Mouse (Mus musculus) forebrain, embryonic 10.5 days (tissue): ENCODE results near the gene AI413582. TPM values are rescaled to one million over a fixed set of nuclear protein-coding genes. Genes with fewer than 3 reads are reported as not detected.

Experiments used
- DNase-seq: peaks from one replicate; pipeline ENCODE4 v3.0.0-alpha.2; 2017; ENCODE audit warnings: low spot score; ENCODE audit errors: extremely low spot score
- H3K27ac ChIP-seq: fragments of 300-500 bp; sonication (generic); 2 replicates; pipeline ENCODE4 v1.5.1; 2016; ENCODE audit warnings: mild to moderate bottlenecking
- H3K27me3 ChIP-seq: fragments of 300-500 bp; sonication (generic); 2 replicates; pipeline ENCODE4 v1.6.1; 2016; ENCODE audit warnings: mild to moderate bottlenecking; ENCODE audit not compliant: poor library complexity, severe bottlenecking
- H3K36me3 ChIP-seq: fragments of 300-500 bp; sonication (generic); replicated peaks from 2 replicates; pipeline ENCODE4 v1.6.1; 2016; ENCODE audit warnings: mild to moderate bottlenecking, moderate library complexity
- H3K4me1 ChIP-seq: fragments of 300-500 bp; sonication (generic); 2 replicates; pipeline ENCODE4 v1.6.1; 2016
- H3K4me3 ChIP-seq: fragments of 300-500 bp; sonication (generic); 2 replicates; pipeline ENCODE4 v1.5.1; 2016; ENCODE audit warnings: mild to moderate bottlenecking, moderate library complexity
- H3K9me3 ChIP-seq: fragments of 300-500 bp; sonication (generic); 2 replicates; pipeline ENCODE4 v1.6.1; 2016; ENCODE audit warnings: mild to moderate bottlenecking, moderate library complexity
- WGBS: fragments of 180-500 bp; shearing (Covaris S2); methylation state at CpG from one replicate; pipeline ENCODE4 v1.1.7; 2016; 5-methylcytosine and 5-hydroxymethylcytosine counted together
- polyA plus RNA-seq: library from polyadenylated mRNA; unstranded; fragments of >200 nt; fragmentation: Nextera tagmentation; extraction: Ambion mirVana; gene quantifications from 2 replicates; pipeline ENCODE4 v1.2.1, GENCODE M21; 2016

The AI413582 gene
- polyA plus RNA-seq, 1 experiment from 2014 or later, result 12.7 TPM

GRCm38 (mm10) chr17:27595659-27596375 is 30.3 kb upstream of the AI413582 start:
- Histone ChIP-seq H3K4me3 (no peak overlapping the region), H3K27me3 (no peaks in the 10 kb centered on the region), H3K27ac (no peak overlapping the region), H3K9me3 (no peaks in the 10 kb centered on the region), H3K4me1 (peaks cover 12% of the 10 kb centered on the region), H3K36me3 (peaks cover 68% of the 10 kb centered on the region)
- 92% methylated on average over 15 of the region's 15 CpGs for WGBS
- DNase-seq, result no peak

DNA sequence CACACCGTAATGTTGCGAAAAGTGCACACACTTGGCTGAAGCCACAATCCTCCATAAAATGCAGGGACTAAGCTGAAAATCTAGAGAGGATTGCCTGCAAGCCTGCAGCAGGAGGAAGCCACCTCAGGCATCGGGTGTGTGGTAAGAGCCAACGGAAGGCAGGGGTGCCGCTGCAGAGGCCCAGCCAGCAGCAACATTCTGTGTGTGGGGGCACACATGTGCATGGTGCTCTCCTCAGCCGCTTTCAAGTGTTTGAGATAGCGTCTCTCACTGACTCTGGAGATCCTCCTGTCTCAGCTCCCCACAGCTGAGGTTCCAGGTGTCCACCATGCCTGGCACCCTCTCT is 27.0 kb upstream of the AI413582 start:
- no peaks in the 10 kb centered on the region for H3K27me3 ChIP-seq
- H3K4me1 ChIP-seq, result peaks cover 11% of the 10 kb centered on the region
- H3K4me3 ChIP-seq, result no peak overlapping the region
- WGBS, result 99% methylated on average over 7 of the region's 7 CpGs
- DNase-seq, result no peak
- no peaks in the 10 kb centered on the region for H3K9me3 ChIP-seq
- H3K27ac ChIP-seq, result no peak overlapping the region
- peaks cover 98% of the 10 kb centered on the region for H3K36me3 ChIP-seq

- no peak overlapping the region for H3K27ac ChIP-seq
- no peak overlapping the region for H3K4me3 ChIP-seq
- H3K36me3 ChIP-seq, result peaks cover 98% of the 10 kb centered on the region
- H3K27me3 ChIP-seq, result no peaks in the 10 kb centered on the region
- WGBS, result 90% methylated on average over 12 of the region's 12 CpGs
- H3K9me3 ChIP-seq, result no peaks in the 10 kb centered on the region
- DNase-seq, result no peak
- H3K4me1 ChIP-seq, result peaks cover 15% of the 10 kb centered on the region
These were observed 26.4 kb upstream of the AI413582 start for GRCm38 (mm10) chr17:27591826-27592564.

- H3K36me3 ChIP-seq, result peaks cover 99% of the 10 kb centered on the region
- DNase-seq, result no peak
- H3K9me3 ChIP-seq, result no peaks in the 10 kb centered on the region
- H3K27ac ChIP-seq, result no peak overlapping the region
- WGBS, result 92% methylated on average over 8 of the region's 8 CpGs
- no peak overlapping the region for H3K4me3 ChIP-seq
- no peaks in the 10 kb centered on the region for H3K27me3 ChIP-seq
- H3K4me1 ChIP-seq, result peaks cover 9% of the 10 kb centered on the region; the same call in 1 of the 2 replicates
These were observed 22.7 kb upstream of the AI413582 start for GRCm38 (mm10) chr17:27588231-27588630.

DNA sequence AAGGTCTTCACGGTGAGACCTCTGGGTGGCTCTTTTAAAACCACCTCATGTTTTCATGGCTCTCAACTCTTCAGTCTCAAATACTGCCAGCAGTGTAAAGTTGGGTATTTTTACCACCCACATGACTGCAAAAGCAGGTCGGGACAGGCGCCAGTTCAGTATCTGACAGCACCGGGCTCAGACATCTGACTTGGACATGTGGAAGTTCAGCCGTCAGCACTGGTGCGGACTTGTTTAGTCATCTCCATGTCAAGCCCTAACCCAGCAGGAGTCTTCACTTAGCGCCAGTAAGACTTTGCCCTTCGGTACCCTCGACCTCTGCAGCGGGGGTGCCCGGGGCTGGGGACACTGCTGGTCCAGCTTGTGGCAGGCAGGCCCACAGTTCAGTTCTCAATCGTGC is 21.7 kb upstream of the AI413582 start:
- Histone ChIP-seq H3K4me3 (no peak overlapping the region), H3K9me3 (no peaks in the 10 kb centered on the region), H3K27ac (no peak overlapping the region), H3K36me3 (peaks cover 99% of the 10 kb centered on the region), H3K4me1 (peaks cover 9% of the 10 kb centered on the region; the same call in 1 of the 2 replicates), H3K27me3 (no peaks in the 10 kb centered on the region)
- 92% methylated on average over 12 of the region's 12 CpGs for WGBS
- no peak for DNase-seq

GRCm38 (mm10) chr17:27586661-27587060 is 21.1 kb upstream of the AI413582 start:
- H3K4me3 ChIP-seq, result no peak overlapping the region
- DNase-seq, result no peak
- peaks cover 99% of the 10 kb centered on the region for H3K36me3 ChIP-seq
- H3K27ac ChIP-seq, result no peak overlapping the region
- H3K9me3 ChIP-seq, result no peaks in the 10 kb centered on the region
- 85% methylated on average over 9 of the region's 9 CpGs for WGBS
- H3K4me1 ChIP-seq, result peaks cover 9% of the 10 kb centered on the region; the same call in 1 of the 2 replicates
- no peaks in the 10 kb centered on the region for H3K27me3 ChIP-seq

- no peak for DNase-seq
- Histone ChIP-seq H3K27ac (no peak overlapping the region), H3K4me1 (peaks cover 9% of the 10 kb centered on the region; the same call in 1 of the 2 replicates), H3K9me3 (no peaks in the 10 kb centered on the region), H3K4me3 (no peak overlapping the region), H3K36me3 (peaks cover 99% of the 10 kb centered on the region), H3K27me3 (no peaks in the 10 kb centered on the region)
- 95% methylated on average over 13 of the region's 13 CpGs for WGBS
These were observed 17.8 kb upstream of the AI413582 start for GRCm38 (mm10) chr17:27583185-27583894.

GRCm38 (mm10) chr17:27580392-27581068 is 15.0 kb upstream of the AI413582 start:
- Histone ChIP-seq H3K27ac (no peak overlapping the region), H3K9me3 (no peaks in the 10 kb centered on the region), H3K36me3 (peaks cover 98% of the 10 kb centered on the region), H3K27me3 (no peaks in the 10 kb centered on the region), H3K4me3 (no peak overlapping the region), H3K4me1 (no peaks in the 10 kb centered on the region)
- WGBS, result 92% methylated on average over 20 of the region's 20 CpGs
- no peak for DNase-seq

DNA sequence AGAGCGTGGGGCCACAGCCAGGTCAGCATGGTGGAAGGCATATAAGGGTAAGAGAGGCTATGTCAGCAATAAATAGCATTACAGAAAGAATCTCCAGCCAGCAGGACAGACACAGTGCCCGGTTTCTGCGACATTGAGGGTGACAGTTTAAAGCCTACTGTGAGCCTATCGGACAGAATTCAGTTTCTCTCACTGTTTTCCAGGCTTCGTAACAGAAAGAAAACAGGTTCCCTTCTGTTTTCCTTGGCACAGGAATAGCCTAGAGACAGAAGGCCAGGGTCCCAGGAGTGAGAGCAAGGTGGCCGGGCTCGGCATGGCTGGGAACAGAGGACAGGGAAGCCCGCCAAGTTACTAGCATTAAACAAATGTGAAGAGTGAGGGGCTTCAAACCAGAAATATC is 14.3 kb upstream of the AI413582 start:
- WGBS, result 95% methylated on average over 8 of the region's 8 CpGs
- H3K27ac ChIP-seq, result no peak overlapping the region
- DNase-seq, result no peak
- no peak overlapping the region for H3K4me3 ChIP-seq
- H3K36me3 ChIP-seq, result peaks cover 98% of the 10 kb centered on the region
- H3K9me3 ChIP-seq, result no peaks in the 10 kb centered on the region
- no peaks in the 10 kb centered on the region for H3K4me1 ChIP-seq
- no peaks in the 10 kb centered on the region for H3K27me3 ChIP-seq

DNA sequence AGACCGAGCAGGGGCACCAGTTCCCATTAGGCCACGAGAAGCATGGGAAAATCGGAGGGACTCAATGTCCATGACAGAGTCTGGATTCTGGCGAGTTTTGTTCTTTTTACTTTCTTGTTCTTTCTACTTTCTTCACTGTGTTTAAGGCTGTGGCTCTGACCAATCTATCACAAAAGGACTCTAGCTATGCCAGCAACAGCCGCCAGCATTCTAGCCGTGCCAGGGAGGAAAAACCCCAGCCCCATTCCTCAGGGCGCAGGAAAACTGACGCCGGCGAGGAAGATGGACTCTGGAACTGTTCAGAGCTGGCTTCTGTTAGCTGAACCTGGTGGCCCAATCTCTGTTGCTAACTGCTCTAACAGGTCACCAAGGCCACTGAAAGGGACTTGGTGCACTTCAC is 12.9 kb upstream of the AI413582 start:
- DNase-seq, result no peak
- H3K4me3 ChIP-seq, result no peak overlapping the region
- H3K36me3 ChIP-seq, result peaks cover 97% of the 10 kb centered on the region
- H3K9me3 ChIP-seq, result no peaks in the 10 kb centered on the region
- no peak overlapping the region for H3K27ac ChIP-seq
- WGBS, result 94% methylated on average over 10 of the region's 10 CpGs
- no peaks in the 10 kb centered on the region for H3K27me3 ChIP-seq
- no peaks in the 10 kb centered on the region for H3K4me1 ChIP-seq

- Histone ChIP-seq H3K27ac (no peak overlapping the region; the same call in 1 of the 2 replicates), H3K4me3 (no peak overlapping the region), H3K9me3 (no peaks in the 10 kb centered on the region), H3K27me3 (no peaks in the 10 kb centered on the region), H3K4me1 (no peaks in the 10 kb centered on the region), H3K36me3 (peaks cover 96% of the 10 kb centered on the region)
- no peak for DNase-seq
- WGBS, result 82% methylated on average over 6 of the region's 6 CpGs
These were observed 11.9 kb upstream of the AI413582 start for GRCm38 (mm10) chr17:27577468-27577867.

- Histone ChIP-seq H3K9me3 (no peaks in the 10 kb centered on the region), H3K36me3 (peaks cover 86% of the 10 kb centered on the region), H3K4me1 (peaks cover 2% of the 10 kb centered on the region; the same call in 1 of the 2 replicates), H3K27me3 (no peaks in the 10 kb centered on the region), H3K27ac (no peak overlapping the region), H3K4me3 (no peak overlapping the region)
- DNase-seq, result no peak
- WGBS, result 92% methylated on average over 7 of the region's 7 CpGs
These were observed 10.5 kb upstream of the AI413582 start for GRCm38 (mm10) chr17:27576056-27576455.
